Mouse (Mus musculus) Muller cell, postnatal 12 days (primary cell): ENCODE measurements around the gene Eif4a2.

ENCODE experiments used
- DNase-seq: peaks from one replicate; pipeline ENCODE4 v3.0.0-alpha.2; 2015; ENCODE audit errors: inconsistent ontology term

Eif4a2 gene

DNA sequence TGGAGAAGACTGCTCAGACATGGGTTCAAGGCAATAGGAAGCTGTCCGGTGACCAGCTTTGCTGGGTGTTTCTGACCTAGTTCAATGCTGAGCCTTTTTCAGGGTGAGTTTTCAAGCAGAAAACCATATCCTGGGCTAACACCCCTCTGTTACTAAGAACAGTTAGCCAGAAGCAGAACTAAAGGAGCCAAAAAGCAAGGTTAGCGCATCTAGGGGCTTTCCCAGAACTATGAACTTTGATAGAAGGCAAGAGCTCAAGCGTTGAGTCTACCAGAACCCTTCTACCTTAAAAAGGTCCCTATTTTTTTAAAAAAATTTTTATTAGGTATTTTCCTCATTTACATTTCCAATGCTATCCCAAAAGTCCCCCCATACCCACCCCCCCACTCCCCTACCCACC, 33.7 kb downstream of the Eif4a2 start:
- DNase-seq = no peak

- no peak for DNase-seq
Measured at GRCm38 (mm10) chr16:23144326-23144725, 37.1 kb downstream of the Eif4a2 start.

GRCm38 (mm10) chr16:23145211-23145610, 38.0 kb downstream of the Eif4a2 start:
- no peak for DNase-seq

- no peak for DNase-seq
Measured at GRCm38 (mm10) chr16:23146280-23146679, 39.0 kb downstream of the Eif4a2 start, which contains the start of gene Adipoq. Gene Adipoq (plus strand): TSS chr16:23146536.

- DNase-seq = no peak
Measured at GRCm38 (mm10) chr16:23148936-23149335, 41.7 kb downstream of the Eif4a2 start.

DNA sequence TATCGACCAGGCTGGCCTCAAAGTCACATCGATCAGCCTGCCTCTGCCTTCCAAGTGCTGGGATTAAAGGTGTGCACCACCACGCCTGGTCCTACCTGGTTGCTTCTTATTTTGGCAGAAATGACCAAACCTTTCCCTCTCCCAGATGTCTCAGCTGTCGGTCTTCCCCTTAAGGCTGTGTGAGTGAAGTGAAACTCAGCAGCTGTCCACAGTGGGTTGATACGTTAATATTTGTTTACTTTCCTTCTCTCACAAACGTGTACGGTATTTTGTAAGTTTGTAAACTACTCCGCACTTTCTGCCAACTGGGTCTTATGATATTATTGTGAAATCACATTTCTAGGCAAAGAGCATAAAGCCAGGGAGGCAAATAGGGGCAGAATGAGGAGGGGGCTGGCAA, 42.2 kb downstream of the Eif4a2 start:
- DNase-seq = no peak

GRCm38 (mm10) chr16:23151423-23151822, 44.2 kb downstream of the Eif4a2 start:
- DNase-seq = peak; percentile 87

- no peak for DNase-seq
Measured at GRCm38 (mm10) chr16:23154261-23154660, 47.0 kb downstream of the Eif4a2 start.

GRCm38 (mm10) chr16:23157013-23157412, 49.8 kb downstream of the Eif4a2 start:
- DNase-seq = no peak

GRCm38 (mm10) chr16:23158292-23158691, 51.0 kb downstream of the Eif4a2 start:
- DNase-seq = no peak

DNA sequence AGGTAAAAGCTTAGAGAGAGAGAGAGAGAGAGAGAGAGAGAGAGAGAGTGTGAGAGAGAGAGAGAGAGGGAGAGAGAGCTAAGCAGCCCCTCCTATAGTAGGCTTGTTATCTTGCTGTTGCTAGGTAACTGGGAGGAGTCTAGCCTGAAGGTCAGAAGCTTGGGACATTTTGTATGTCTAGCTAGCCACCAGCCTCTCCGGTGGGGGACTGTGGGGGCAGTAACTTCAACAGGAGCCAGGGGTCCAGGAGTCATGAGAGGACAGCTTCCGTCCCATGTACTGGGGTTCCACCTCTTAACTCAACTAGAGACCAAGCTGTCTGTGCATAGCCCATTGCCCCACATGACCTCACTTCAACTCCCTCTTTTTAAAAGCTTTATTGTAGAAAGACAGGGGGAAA, 51.7 kb downstream of the Eif4a2 start:
- no peak for DNase-seq

DNA sequence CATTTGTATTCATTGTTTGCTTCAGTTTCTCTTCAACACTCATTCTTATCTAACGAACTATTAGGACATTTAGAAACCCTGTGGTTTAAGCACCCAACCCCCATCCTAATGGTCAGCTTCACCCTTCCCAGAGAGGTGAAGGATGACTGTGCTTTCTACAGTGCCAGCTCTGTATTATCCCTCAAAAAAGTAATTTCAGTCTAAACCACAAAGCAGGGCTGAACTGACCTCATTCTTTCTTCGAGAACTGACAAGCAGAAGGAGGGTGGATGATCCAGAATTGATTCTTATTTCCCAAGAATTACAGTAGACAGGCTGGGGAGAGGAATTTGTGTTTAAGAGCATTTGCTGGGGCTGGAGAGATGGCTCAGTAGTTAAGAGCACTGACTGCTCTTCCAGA, 52.5 kb downstream of the Eif4a2 start:
- peak; percentile 87 for DNase-seq

- DNase-seq = no peak
Measured at GRCm38 (mm10) chr16:23162116-23162515, 54.9 kb downstream of the Eif4a2 start.
